Mouse (Mus musculus): ENCODE data around the gene BC052040. TPM values are rescaled to one million over a fixed set of nuclear protein-coding genes. Genes with fewer than 3 reads are reported as not detected.

BC052040 gene
- total and polyA plus RNA-seq, 2 experiments from 2014 or later = 13.7 to 14.3 TPM

DNA sequence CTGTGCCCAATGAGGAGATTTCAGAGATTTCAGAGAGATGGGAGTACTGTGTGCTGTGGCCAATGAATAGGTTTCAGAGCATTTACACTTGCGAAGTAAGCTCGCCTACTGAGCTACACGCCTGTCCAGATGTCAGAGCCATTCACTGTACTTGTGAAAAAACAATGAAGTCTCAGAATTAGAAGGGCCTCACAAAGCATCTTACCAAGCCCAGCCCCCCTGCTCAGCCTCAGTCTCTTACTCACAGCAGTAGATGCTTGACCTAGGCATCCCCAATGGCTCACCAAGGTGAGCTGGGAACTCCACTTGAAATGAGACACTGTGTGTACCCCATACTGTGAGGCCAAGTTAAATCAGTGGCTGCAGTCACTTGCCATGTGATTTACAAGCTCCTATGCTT lies 166.1 kb downstream of the BC052040 start:
- no peaks in the 10 kb centered on the region for H3K9me3 ChIP-seq (ENCODE audit: low read length)
- H3K27me3 ChIP-seq (ENCODE audit: insufficient read depth, low read length) = no peaks in the 10 kb centered on the region
- H3K27ac ChIP-seq = no peak overlapping the region
- WGBS = 68% methylated on average over 3 of the region's 3 CpGs
- no peaks in the 10 kb centered on the region for H3K4me1 ChIP-seq (ENCODE audit: insufficient read depth, low read length)
- no peak for DNase-seq (ENCODE audit: low spot score)
- H3K4me2 ChIP-seq (ENCODE audit: low read depth, low read length) = no peak overlapping the region
- no peak for ATAC-seq
- no peak for TF ChIP-seq CTCF (IDR thresholded peaks at IDR 0.05; ENCODE audit: low read depth)
- H3K9ac ChIP-seq (replicated peaks; ENCODE audit: low read length) = no peak overlapping the region
- no peaks in the 10 kb centered on the region for H3K36me3 ChIP-seq (ENCODE audit: insufficient read depth, low read length)
- no peak overlapping the region for H3K4me3 ChIP-seq (ENCODE audit: low read length)

DNA sequence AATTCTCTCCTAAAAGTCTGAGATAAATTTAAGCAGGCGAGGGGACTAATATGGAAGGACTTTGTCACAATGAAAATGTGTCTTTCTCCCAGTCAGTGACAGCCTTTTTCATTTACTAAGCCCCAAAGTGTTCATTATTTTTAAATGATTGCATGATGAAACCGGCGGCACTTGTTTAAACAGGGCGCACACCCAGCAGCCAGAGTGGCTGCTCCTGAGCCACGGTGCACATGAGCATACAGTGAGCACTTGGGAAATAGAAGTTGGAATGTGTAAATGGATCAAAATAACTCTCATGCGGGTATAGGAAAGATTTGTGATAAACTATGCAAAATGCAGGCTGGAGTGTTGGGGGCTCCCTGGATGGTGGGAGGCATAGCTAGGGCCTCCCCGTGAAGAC lies 169.7 kb downstream of the BC052040 start:
- no peaks in the 10 kb centered on the region for H3K27me3 ChIP-seq (ENCODE audit: insufficient read depth, low read length)
- no peaks in the 10 kb centered on the region for H3K9me3 ChIP-seq (ENCODE audit: low read length)
- no peak overlapping the region for H3K27ac ChIP-seq
- no peak overlapping the region for H3K9ac ChIP-seq (replicated peaks; ENCODE audit: low read length)
- H3K4me3 ChIP-seq (ENCODE audit: low read length) = no peak overlapping the region
- ATAC-seq (no peak), DNase-seq (ENCODE audit: low spot score) (no peak)
- H3K36me3 ChIP-seq (ENCODE audit: insufficient read depth, low read length) = no peaks in the 10 kb centered on the region
- no peaks in the 10 kb centered on the region for H3K4me1 ChIP-seq (ENCODE audit: insufficient read depth, low read length)
- H3K4me2 ChIP-seq (ENCODE audit: low read depth, low read length) = no peak overlapping the region
- TF ChIP-seq CTCF (IDR thresholded peaks at IDR 0.05; ENCODE audit: low read depth) = no peak
- WGBS = 76% methylated on average over 7 of the region's 7 CpGs

- WGBS = 68% methylated on average over 6 of the region's 6 CpGs
Measured at GRCm38 (mm10) chr2:115757685-115758084, 176.2 kb downstream of the BC052040 start.

GRCm38 (mm10) chr2:115758542-115758941 lies 177.0 kb downstream of the BC052040 start:
- Histone ChIP-seq H3K9me3 (ENCODE audit: low read length) (no peaks in the 10 kb centered on the region), H3K4me1 (ENCODE audit: insufficient read depth, low read length) (no peaks in the 10 kb centered on the region), H3K27me3 (ENCODE audit: insufficient read depth, low read length) (no peaks in the 10 kb centered on the region), H3K4me2 (ENCODE audit: low read depth, low read length) (no peak overlapping the region), H3K27ac (no peak overlapping the region), H3K4me3 (ENCODE audit: low read length) (no peak overlapping the region), H3K9ac (replicated peaks; ENCODE audit: low read length) (no peak overlapping the region), H3K36me3 (ENCODE audit: insufficient read depth, low read length) (no peaks in the 10 kb centered on the region)
- DNase-seq (ENCODE audit: low spot score) (no peak), ATAC-seq (no peak)
- 89% methylated on average over 6 of the region's 6 CpGs for WGBS
- no peak for TF ChIP-seq CTCF (IDR thresholded peaks at IDR 0.05; ENCODE audit: low read depth)

More at GRCm38 (mm10) chr2:115757685-115758084, 176.2 kb downstream of the BC052040 start:
- H3K4me2 ChIP-seq (ENCODE audit: low read depth, low read length) = no peak overlapping the region
- no peak overlapping the region for H3K4me3 ChIP-seq (ENCODE audit: low read length)
- H3K27ac ChIP-seq = no peak overlapping the region
- no peak for TF ChIP-seq CTCF (IDR thresholded peaks at IDR 0.05; ENCODE audit: low read depth)
- DNase-seq (ENCODE audit: low spot score) (no peak), ATAC-seq (no peak)
- no peaks in the 10 kb centered on the region for H3K4me1 ChIP-seq (ENCODE audit: insufficient read depth, low read length)
- H3K27me3 ChIP-seq (ENCODE audit: insufficient read depth, low read length) = no peaks in the 10 kb centered on the region
- no peaks in the 10 kb centered on the region for H3K9me3 ChIP-seq (ENCODE audit: low read length)
- no peaks in the 10 kb centered on the region for H3K36me3 ChIP-seq (ENCODE audit: insufficient read depth, low read length)
- H3K9ac ChIP-seq (replicated peaks; ENCODE audit: low read length) = no peak overlapping the region

- no peak overlapping the region for H3K4me3 ChIP-seq (ENCODE audit: low read length)
- ATAC-seq (no peak), DNase-seq (ENCODE audit: low spot score) (no peak)
- no peaks in the 10 kb centered on the region for H3K9me3 ChIP-seq (ENCODE audit: low read length)
- no peak for TF ChIP-seq CTCF (IDR thresholded peaks at IDR 0.05; ENCODE audit: low read depth)
- H3K27me3 ChIP-seq (ENCODE audit: insufficient read depth, low read length) = no peaks in the 10 kb centered on the region
- no peak overlapping the region for H3K4me2 ChIP-seq (ENCODE audit: low read depth, low read length)
- no peak overlapping the region for H3K27ac ChIP-seq
- no peak overlapping the region for H3K9ac ChIP-seq (replicated peaks; ENCODE audit: low read length)
- 87% methylated on average over 8 of the region's 8 CpGs for WGBS
- H3K4me1 ChIP-seq (ENCODE audit: insufficient read depth, low read length) = no peaks in the 10 kb centered on the region
- H3K36me3 ChIP-seq (ENCODE audit: insufficient read depth, low read length) = no peaks in the 10 kb centered on the region
Measured at GRCm38 (mm10) chr2:115764595-115765305, 183.2 kb downstream of the BC052040 start.

DNA sequence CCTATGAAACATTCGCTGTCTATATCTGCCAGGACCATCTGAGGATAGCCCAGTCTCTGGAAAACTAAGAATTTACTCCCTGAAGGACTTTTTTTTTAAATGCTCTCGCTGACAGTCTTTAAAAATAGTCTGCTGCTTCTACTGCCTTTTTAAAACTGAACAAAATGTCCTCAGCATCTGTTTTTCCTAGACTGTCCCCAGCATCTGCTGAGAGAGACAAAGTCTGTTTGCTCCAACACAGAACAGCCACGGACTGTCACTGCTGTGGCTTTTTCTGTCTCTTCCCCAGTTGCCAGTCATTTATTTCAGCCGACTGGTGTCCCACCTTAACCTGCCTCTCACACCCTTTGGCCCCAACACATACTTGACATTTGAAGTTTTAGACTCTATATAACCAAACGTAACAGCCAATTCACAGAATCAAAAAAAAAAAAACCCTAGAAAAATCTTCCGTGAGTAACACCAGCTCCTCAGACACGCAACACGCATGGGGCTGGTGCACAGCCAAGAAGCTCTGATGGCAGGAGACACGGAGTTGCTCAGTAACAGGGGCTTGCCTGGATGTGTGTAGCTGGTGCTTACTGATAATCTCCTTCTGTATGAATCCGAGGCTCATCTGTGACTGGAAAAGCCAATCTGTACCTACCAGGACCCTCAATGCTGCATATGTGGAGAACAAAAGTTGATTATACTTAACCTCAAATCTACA lies 188.2 kb downstream of the BC052040 start:
- Histone ChIP-seq H3K27ac (no peak overlapping the region), H3K27me3 (ENCODE audit: insufficient read depth, low read length) (no peaks in the 10 kb centered on the region), H3K4me3 (ENCODE audit: low read length) (no peak overlapping the region), H3K4me2 (ENCODE audit: low read depth, low read length) (no peak overlapping the region), H3K4me1 (ENCODE audit: insufficient read depth, low read length) (no peaks in the 10 kb centered on the region), H3K36me3 (ENCODE audit: insufficient read depth, low read length) (no peaks in the 10 kb centered on the region), H3K9ac (replicated peaks; ENCODE audit: low read length) (no peak overlapping the region), H3K9me3 (ENCODE audit: low read length) (no peaks in the 10 kb centered on the region)
- no peak for TF ChIP-seq CTCF (IDR thresholded peaks at IDR 0.05; ENCODE audit: low read depth)
- DNase-seq (ENCODE audit: low spot score) = no peak
- 86% methylated on average over 10 of the region's 10 CpGs for WGBS
- no peak for ATAC-seq

DNA sequence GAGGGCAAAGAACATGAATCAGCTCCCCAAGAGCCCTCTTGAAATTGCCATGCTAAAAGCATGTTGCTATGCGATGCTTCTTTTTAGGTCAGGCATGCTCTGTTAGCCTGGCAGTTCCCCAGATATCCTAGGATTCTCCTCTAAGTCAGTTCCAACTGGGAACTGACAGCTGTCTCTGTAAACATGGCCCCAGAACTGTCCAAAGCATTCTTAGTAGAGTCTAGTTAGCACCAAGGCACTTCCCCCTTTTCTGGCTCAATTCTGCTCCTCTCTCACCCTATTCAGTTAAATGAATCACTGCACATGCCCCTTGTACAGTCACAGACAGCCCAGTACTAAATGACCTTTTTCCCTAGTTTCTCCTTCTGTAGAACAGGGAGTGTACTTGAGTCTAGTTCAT lies 191.2 kb downstream of the BC052040 start:
- H3K27ac ChIP-seq = no peak overlapping the region
- ATAC-seq (peak; percentile 75), DNase-seq (ENCODE audit: low spot score) (peak; percentile 27)
- no peaks in the 10 kb centered on the region for H3K36me3 ChIP-seq (ENCODE audit: insufficient read depth, low read length)
- no peaks in the 10 kb centered on the region for H3K9me3 ChIP-seq (ENCODE audit: low read length)
- TF ChIP-seq CTCF (IDR thresholded peaks at IDR 0.05; ENCODE audit: low read depth) = no peak
- 53% methylated on average over 1 of the region's 1 CpGs for WGBS
- no peak overlapping the region for H3K9ac ChIP-seq (replicated peaks; ENCODE audit: low read length)
- no peaks in the 10 kb centered on the region for H3K4me1 ChIP-seq (ENCODE audit: insufficient read depth, low read length)
- no peak overlapping the region for H3K4me2 ChIP-seq (ENCODE audit: low read depth, low read length)
- H3K4me3 ChIP-seq (ENCODE audit: low read length) = no peak overlapping the region
- no peaks in the 10 kb centered on the region for H3K27me3 ChIP-seq (ENCODE audit: insufficient read depth, low read length)

All from hindbrain, postnatal 0 days (tissue).